Mouse (Mus musculus): ENCODE measurements at regions not wholly inside any gene's neighbourhood (a gene's known extent, or its start where the extent isn't known, plus 50 kb on each side); places are given as distances from the start of the nearest gene placed in this dataset.

GRCm38 (mm10) chr6:15625910-15626564, 94.4 kb upstream of the Mdfic start:
- H3K27ac ChIP-seq (ENCODE audit: insufficient read depth, low read depth, low read length, poor library complexity, severe bottlenecking) = no peak overlapping the region
- in situ Hi-C loops (cut with MboI; ENCODE audit: low sequenced_read_pairs in 2 of 2, unreplicated experiment in 2 of 2) = no loop called here
- TF ChIP-seq ZC3H11A (IDR thresholded peaks at IDR 0.05; ENCODE audit: borderline replicate concordance, low read depth, low read length) = no peak
- TF ChIP-seq ZNF384 (IDR thresholded peaks at IDR 0.05; ENCODE audit: low read depth, low read length) = no peak
- H3K4me3 ChIP-seq (ENCODE audit: insufficient read depth in 1 of 2, low read depth in 1 of 2, low read length in 2 of 2, poor library complexity in 1 of 2, severe bottlenecking in 1 of 2) = no peak overlapping the region
- H3K9me3 ChIP-seq (ENCODE audit: control insufficient read depth, insufficient read depth, low read depth, low read length) = no peaks in the 10 kb centered on the region
- no peak overlapping the region for H3K9ac ChIP-seq (ENCODE audit: insufficient read depth, low read depth, low read length, poor library complexity, severe bottlenecking)
- no peaks in the 10 kb centered on the region for H3K36me3 ChIP-seq (ENCODE audit: control insufficient read depth, insufficient read depth, low read length, poor library complexity, severe bottlenecking)
- no peaks in the 10 kb centered on the region for H3K4me1 ChIP-seq (ENCODE audit: control insufficient read depth in 2 of 2, insufficient read depth in 2 of 2, low read length in 2 of 2, poor library complexity in 1 of 2)
- no peak for DNase-seq (ENCODE audit: low read depth, low spot score)

GRCm38 (mm10) chr6:15638548-15638947, 81.9 kb upstream of the Mdfic start:
- in situ Hi-C loops (cut with MboI; ENCODE audit: low sequenced_read_pairs in 2 of 2, unreplicated experiment in 2 of 2) = no loop called here
- H3K27ac ChIP-seq (ENCODE audit: insufficient read depth, low read depth, low read length, poor library complexity, severe bottlenecking) = no peak overlapping the region
- no peak for TF ChIP-seq ZNF384 (IDR thresholded peaks at IDR 0.05; ENCODE audit: low read depth, low read length)
- no peak for TF ChIP-seq HCFC1 (IDR thresholded peaks at IDR 0.05; ENCODE audit: borderline replicate concordance, insufficient read depth, low read length)
- no peak for TF ChIP-seq MAFK (IDR thresholded peaks at IDR 0.05; ENCODE audit: insufficient read depth, low read depth, low read length)
- no peak for TF ChIP-seq ZC3H11A (IDR thresholded peaks at IDR 0.05; ENCODE audit: borderline replicate concordance, low read depth, low read length)
- no peak for TF ChIP-seq CHD2 (IDR thresholded peaks at IDR 0.05; ENCODE audit: low read depth, low read length)
- H3K4me3 ChIP-seq (ENCODE audit: insufficient read depth in 1 of 2, low read depth in 1 of 2, low read length in 2 of 2, poor library complexity in 1 of 2, severe bottlenecking in 1 of 2) = no peak overlapping the region
- H3K4me1 ChIP-seq (ENCODE audit: control insufficient read depth in 2 of 2, insufficient read depth in 2 of 2, low read length in 2 of 2, poor library complexity in 1 of 2) = no peaks in the 10 kb centered on the region
- no peak for DNase-seq (ENCODE audit: low read depth, low spot score)
- no peaks in the 10 kb centered on the region for H3K36me3 ChIP-seq (ENCODE audit: control insufficient read depth, insufficient read depth, low read length, poor library complexity, severe bottlenecking)
- no peak overlapping the region for H3K9ac ChIP-seq (ENCODE audit: insufficient read depth, low read depth, low read length, poor library complexity, severe bottlenecking)
- no peaks in the 10 kb centered on the region for H3K9me3 ChIP-seq (ENCODE audit: control insufficient read depth, insufficient read depth, low read depth, low read length)

GRCm38 (mm10) chr6:15639378-15639777, 81.1 kb upstream of the Mdfic start:
- Histone ChIP-seq H3K27ac (ENCODE audit: insufficient read depth, low read depth, low read length, poor library complexity, severe bottlenecking) (no peak overlapping the region), H3K9ac (ENCODE audit: insufficient read depth, low read depth, low read length, poor library complexity, severe bottlenecking) (no peak overlapping the region), H3K4me3 (ENCODE audit: insufficient read depth in 1 of 2, low read depth in 1 of 2, low read length in 2 of 2, poor library complexity in 1 of 2, severe bottlenecking in 1 of 2) (no peak overlapping the region), H3K9me3 (ENCODE audit: control insufficient read depth, insufficient read depth, low read depth, low read length) (no peaks in the 10 kb centered on the region), H3K4me1 (ENCODE audit: control insufficient read depth in 2 of 2, insufficient read depth in 2 of 2, low read length in 2 of 2, poor library complexity in 1 of 2) (no peaks in the 10 kb centered on the region), H3K36me3 (ENCODE audit: control insufficient read depth, insufficient read depth, low read length, poor library complexity, severe bottlenecking) (no peaks in the 10 kb centered on the region)
- no peak for DNase-seq (ENCODE audit: low read depth, low spot score)
- in situ Hi-C loops (cut with MboI; ENCODE audit: low sequenced_read_pairs in 2 of 2, unreplicated experiment in 2 of 2) = no loop called here
- TF ChIP-seq HCFC1 (IDR thresholded peaks at IDR 0.05; ENCODE audit: borderline replicate concordance, insufficient read depth, low read length) (no peak), ZNF384 (IDR thresholded peaks at IDR 0.05; ENCODE audit: low read depth, low read length) (no peak), MAFK (IDR thresholded peaks at IDR 0.05; ENCODE audit: insufficient read depth, low read depth, low read length) (no peak), CHD2 (IDR thresholded peaks at IDR 0.05; ENCODE audit: low read depth, low read length) (no peak), ZC3H11A (IDR thresholded peaks at IDR 0.05; ENCODE audit: borderline replicate concordance, low read depth, low read length) (no peak)

DNA sequence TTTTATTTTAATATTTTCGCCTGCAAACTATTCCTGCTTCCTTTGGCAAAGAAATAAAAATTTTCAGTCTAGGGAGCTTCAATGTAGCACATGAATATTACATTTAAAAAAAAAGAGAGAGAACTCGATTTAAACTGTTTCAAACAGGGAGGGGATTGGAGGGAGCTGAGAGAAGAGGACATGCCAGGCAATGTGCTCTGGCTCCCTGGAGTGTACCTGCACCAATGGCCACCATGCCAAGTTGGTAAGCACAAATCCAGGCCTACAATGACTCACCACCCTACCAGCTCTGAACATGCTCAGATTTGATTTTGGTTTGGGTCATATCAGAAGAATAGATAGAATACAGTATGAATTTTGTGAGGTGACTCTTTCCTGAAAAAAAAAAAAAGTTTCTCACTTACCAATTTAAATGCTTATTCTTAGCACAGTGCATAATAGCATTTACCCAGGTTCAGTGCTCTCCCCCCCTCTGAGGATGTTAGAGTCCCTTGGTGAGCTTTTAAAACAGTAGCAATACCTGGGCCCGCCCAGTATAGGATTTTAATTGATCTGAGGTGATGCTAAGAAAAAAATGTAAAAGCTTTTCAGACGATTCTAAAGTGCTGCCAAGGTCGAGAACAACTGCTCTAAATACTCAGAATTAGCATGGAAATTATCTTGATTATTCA, 80.5 kb upstream of the Mdfic start:
- H3K36me3 ChIP-seq (ENCODE audit: control insufficient read depth, insufficient read depth, low read length, poor library complexity, severe bottlenecking) = no peaks in the 10 kb centered on the region
- no peak overlapping the region for H3K9ac ChIP-seq (ENCODE audit: insufficient read depth, low read depth, low read length, poor library complexity, severe bottlenecking)
- in situ Hi-C loops (cut with MboI; ENCODE audit: low sequenced_read_pairs in 2 of 2, unreplicated experiment in 2 of 2) = no loop called here
- no peaks in the 10 kb centered on the region for H3K4me1 ChIP-seq (ENCODE audit: control insufficient read depth in 2 of 2, insufficient read depth in 2 of 2, low read length in 2 of 2, poor library complexity in 1 of 2)
- H3K27ac ChIP-seq (ENCODE audit: insufficient read depth, low read depth, low read length, poor library complexity, severe bottlenecking) = no peak overlapping the region
- no peak for DNase-seq (ENCODE audit: low read depth, low spot score)
- TF ChIP-seq HCFC1 (IDR thresholded peaks at IDR 0.05; ENCODE audit: borderline replicate concordance, insufficient read depth, low read length) = no peak
- H3K9me3 ChIP-seq (ENCODE audit: control insufficient read depth, insufficient read depth, low read depth, low read length) = no peaks in the 10 kb centered on the region
- H3K4me3 ChIP-seq (ENCODE audit: insufficient read depth in 1 of 2, low read depth in 1 of 2, low read length in 2 of 2, poor library complexity in 1 of 2, severe bottlenecking in 1 of 2) = no peak overlapping the region

- Histone ChIP-seq H3K27ac (ENCODE audit: insufficient read depth, low read depth, low read length, poor library complexity, severe bottlenecking) (no peak overlapping the region), H3K9ac (ENCODE audit: insufficient read depth, low read depth, low read length, poor library complexity, severe bottlenecking) (no peak overlapping the region), H3K9me3 (ENCODE audit: control insufficient read depth, insufficient read depth, low read depth, low read length) (no peaks in the 10 kb centered on the region), H3K36me3 (ENCODE audit: control insufficient read depth, insufficient read depth, low read length, poor library complexity, severe bottlenecking) (no peaks in the 10 kb centered on the region), H3K4me1 (ENCODE audit: control insufficient read depth in 2 of 2, insufficient read depth in 2 of 2, low read length in 2 of 2, poor library complexity in 1 of 2) (no peaks in the 10 kb centered on the region), H3K4me3 (ENCODE audit: insufficient read depth in 1 of 2, low read depth in 1 of 2, low read length in 2 of 2, poor library complexity in 1 of 2, severe bottlenecking in 1 of 2) (no peak overlapping the region)
- TF ChIP-seq ZC3H11A (IDR thresholded peaks at IDR 0.05; ENCODE audit: borderline replicate concordance, low read depth, low read length) = no peak
- no peak for TF ChIP-seq MAFK (IDR thresholded peaks at IDR 0.05; ENCODE audit: insufficient read depth, low read depth, low read length)
- no peak for TF ChIP-seq HCFC1 (IDR thresholded peaks at IDR 0.05; ENCODE audit: borderline replicate concordance, insufficient read depth, low read length)
- no peak for TF ChIP-seq ZNF384 (IDR thresholded peaks at IDR 0.05; ENCODE audit: low read depth, low read length)
- TF ChIP-seq CHD2 (IDR thresholded peaks at IDR 0.05; ENCODE audit: low read depth, low read length) = no peak
- in situ Hi-C loops (cut with MboI; ENCODE audit: low sequenced_read_pairs in 2 of 2, unreplicated experiment in 2 of 2) = no loop called here
- DNase-seq (ENCODE audit: low read depth, low spot score) = no peak
Observed at GRCm38 (mm10) chr6:15644311-15644710, 76.2 kb upstream of the Mdfic start.
